Mouse (Mus musculus): Measurements from ENCODE around the gene Cd8a. TPM values are rescaled to one million over a fixed set of nuclear protein-coding genes. Genes with fewer than 3 reads are reported as not detected.

Gene Cd8a
- polyA plus RNA-seq (2014; fragmentation: Illumina TruSeq; extraction: RNeasy Lipid Tissue Mini Kit (QIAGEN cat#74804); ENCODE audit: low read depth, low replicate concordance), result not detected

GRCm38 (mm10) chr6:71373249-71373775, at the start of gene Cd8a:
Gene Cd8a, plus strand, starts transcription at chr6:71373427.

Other genes with a start within 250 kb of the Cd8a start
- 6.0 TPM for gene Thnsl2, start 229.0 kb upstream of the Cd8a start, polyA plus RNA-seq (2014; fragmentation: Illumina TruSeq; extraction: RNeasy Lipid Tissue Mini Kit (QIAGEN cat#74804); ENCODE audit: low read depth, low replicate concordance)
- not detected for gene Fabp1, start 173.6 kb upstream of the Cd8a start, polyA plus RNA-seq (2014; fragmentation: Illumina TruSeq; extraction: RNeasy Lipid Tissue Mini Kit (QIAGEN cat#74804); ENCODE audit: low read depth, low replicate concordance)
- 393 TPM for gene Krcc1, start 101.8 kb upstream of the Cd8a start, polyA plus RNA-seq (2014; fragmentation: Illumina TruSeq; extraction: RNeasy Lipid Tissue Mini Kit (QIAGEN cat#74804); ENCODE audit: low read depth, low replicate concordance)
- 2.7 TPM for gene Smyd1, start 51.2 kb upstream of the Cd8a start, polyA plus RNA-seq (2014; fragmentation: Illumina TruSeq; extraction: RNeasy Lipid Tissue Mini Kit (QIAGEN cat#74804); ENCODE audit: low read depth, low replicate concordance)
- not detected for gene Cd8b1, start 50.6 kb upstream of the Cd8a start, polyA plus RNA-seq (2014; fragmentation: Illumina TruSeq; extraction: RNeasy Lipid Tissue Mini Kit (QIAGEN cat#74804); ENCODE audit: low read depth, low replicate concordance)
- gene Rmnd5a, start 67.2 kb downstream of the Cd8a start, polyA plus RNA-seq (2014; fragmentation: Illumina TruSeq; extraction: RNeasy Lipid Tissue Mini Kit (QIAGEN cat#74804); ENCODE audit: low read depth, low replicate concordance), result 295 TPM
- gene Rnf103, start 120.5 kb downstream of the Cd8a start, polyA plus RNA-seq (2014; fragmentation: Illumina TruSeq; extraction: RNeasy Lipid Tissue Mini Kit (QIAGEN cat#74804); ENCODE audit: low read depth, low replicate concordance), result 134 TPM
- 281 TPM for gene Chmp3, start 170.4 kb downstream of the Cd8a start, polyA plus RNA-seq (2014; fragmentation: Illumina TruSeq; extraction: RNeasy Lipid Tissue Mini Kit (QIAGEN cat#74804); ENCODE audit: low read depth, low replicate concordance)

Data from adrenal gland, adult 10 weeks (tissue).